Mouse (Mus musculus) limb, embryonic 14.5 days (tissue): Measurements from ENCODE around the gene Aff4. TPM values are rescaled to one million over a fixed set of nuclear protein-coding genes. Genes with fewer than 3 reads are reported as not detected.
"Not testable (repeated sequence)": the region's sequence is repeated elsewhere in the genome, so short reads cannot be mapped to it uniquely, and the experiment has no call there.

Source experiments
- ATAC-seq: fragments of 200-750 bp; cut with Nextera tagmentation; 2 replicates; pipeline ENCODE4 v1.8.0; 2017; ENCODE audit warnings: low read depth, moderate number of reproducible peaks, moderate TSS enrichment; ENCODE audit not compliant: low FRiP score
- DNase-seq: peaks from one replicate; pipeline ENCODE4 v3.0.0-alpha.2; 2015; ENCODE audit warnings: low spot score
- H3K27ac ChIP-seq: fragments of 300-500 bp; sonication (generic); replicated peaks from 2 replicates; pipeline ENCODE4 v1.5.1; 2014; ENCODE audit warnings: low read depth, mild to moderate bottlenecking, low read length, moderate library complexity, mixed read lengths
- H3K27me3 ChIP-seq: fragments of 300-500 bp; sonication (generic); 2 replicates; pipeline ENCODE4 v1.6.1; 2014; ENCODE audit warnings: low read length, mixed read lengths; ENCODE audit not compliant: control insufficient read depth, insufficient read depth
- H3K36me3 ChIP-seq: fragments of 300-500 bp; sonication (generic); 2 replicates; pipeline ENCODE4 v1.6.1; 2014; ENCODE audit warnings: mild to moderate bottlenecking, low read length, moderate library complexity, mixed read lengths; ENCODE audit not compliant: control insufficient read depth, insufficient read depth
- H3K4me1 ChIP-seq: fragments of 300-500 bp; sonication (generic); 2 replicates; pipeline ENCODE4 v1.6.1; 2014; ENCODE audit warnings: antibody characterized with exemption, low read length, mixed read lengths; ENCODE audit not compliant: control insufficient read depth, insufficient read depth
- H3K4me2 ChIP-seq: fragments of 300-500 bp; sonication (generic); replicated peaks from 2 replicates; pipeline ENCODE4 v1.6.1; 2014; ENCODE audit warnings: low read depth, mild to moderate bottlenecking, low read length, moderate library complexity; ENCODE audit not compliant: severe bottlenecking
- H3K4me3 ChIP-seq: fragments of 300-500 bp; sonication (generic); replicated peaks from 2 replicates; pipeline ENCODE4 v1.5.1; 2014; ENCODE audit warnings: low read length
- H3K9ac ChIP-seq: fragments of 300-500 bp; sonication (generic); 2 replicates; pipeline ENCODE4 v1.6.1; 2014; ENCODE audit warnings: mild to moderate bottlenecking, low read depth, low read length, moderate library complexity; ENCODE audit not compliant: severe bottlenecking
- H3K9me3 ChIP-seq: fragments of 300-500 bp; sonication (generic); 2 replicates; pipeline ENCODE4 v1.6.1; 2016; ENCODE audit warnings: low read length; ENCODE audit not compliant: control insufficient read depth
- POLR2A ChIP-seq: fragments of 200-500 bp; IDR thresholded peaks from 2 replicates; pipeline ENCODE4 v1.8.0; 2012; ENCODE audit warnings: inconsistent platforms, mild to moderate bottlenecking, moderate library complexity, borderline replicate concordance; ENCODE audit not compliant: insufficient read depth, insufficient read length; ENCODE audit errors: extremely low read depth
- WGBS: fragments of 180-500 bp; shearing (Covaris S2); extraction: QIAGEN DNeasy Blood & Tissue Kit; methylation state at CpG from one replicate; pipeline ENCODE4 v1.1.7; 2014; 5-methylcytosine and 5-hydroxymethylcytosine counted together
- polyA plus RNA-seq, 2 experiments: library from polyadenylated mRNA; depleted of rRNA in 1 of 2; stranded (reverse) in 1 of 2; unstranded in 1 of 2; fragments of >200 nt; fragmentation: Nextera tagmentation in 1 of 2; extraction: Ambion mirVana in 1 of 2; gene quantifications; 2 replicates each; pipeline versions ENCODE4 v1.2.1 to v1.2.3; 2012 to 2014

The Aff4 gene
- polyA plus RNA-seq, 2 experiments: 34.3 to 60.6 TPM

DNA sequence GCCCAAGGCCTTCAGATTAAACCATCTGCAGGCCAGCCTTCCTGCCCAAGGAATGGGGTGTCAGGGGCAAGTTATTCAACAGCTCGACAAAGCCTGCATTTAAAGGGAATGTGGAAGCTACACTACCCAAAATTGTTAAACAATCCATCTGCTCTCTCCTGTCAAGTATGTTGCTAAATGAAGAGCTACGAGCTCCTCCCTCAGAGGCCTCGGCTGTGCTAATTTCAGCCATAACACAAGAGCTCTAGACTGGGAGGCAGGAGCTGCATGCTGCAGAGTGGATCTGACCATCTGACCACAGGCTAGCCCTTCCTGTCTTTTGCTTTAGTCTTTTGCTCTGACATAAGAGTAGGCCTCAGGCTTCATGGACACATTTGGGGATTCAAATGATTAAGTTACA, 74.6 kb downstream of the Aff4 start:
- 56% methylated on average over 3 of the region's 3 CpGs for WGBS
- DNase-seq (no peak), ATAC-seq (no peak)
- Histone ChIP-seq H3K4me3 (no peak overlapping the region), H3K4me1 (peaks cover 6% of the 10 kb centered on the region), H3K27ac (no peak overlapping the region), H3K36me3 (peaks cover 25% of the 10 kb centered on the region), H3K27me3 (no peaks in the 10 kb centered on the region), H3K9ac (no peak overlapping the region), H3K4me2 (no peak overlapping the region), H3K9me3 (no peaks in the 10 kb centered on the region)
- TF ChIP-seq POLR2A: no peak

DNA sequence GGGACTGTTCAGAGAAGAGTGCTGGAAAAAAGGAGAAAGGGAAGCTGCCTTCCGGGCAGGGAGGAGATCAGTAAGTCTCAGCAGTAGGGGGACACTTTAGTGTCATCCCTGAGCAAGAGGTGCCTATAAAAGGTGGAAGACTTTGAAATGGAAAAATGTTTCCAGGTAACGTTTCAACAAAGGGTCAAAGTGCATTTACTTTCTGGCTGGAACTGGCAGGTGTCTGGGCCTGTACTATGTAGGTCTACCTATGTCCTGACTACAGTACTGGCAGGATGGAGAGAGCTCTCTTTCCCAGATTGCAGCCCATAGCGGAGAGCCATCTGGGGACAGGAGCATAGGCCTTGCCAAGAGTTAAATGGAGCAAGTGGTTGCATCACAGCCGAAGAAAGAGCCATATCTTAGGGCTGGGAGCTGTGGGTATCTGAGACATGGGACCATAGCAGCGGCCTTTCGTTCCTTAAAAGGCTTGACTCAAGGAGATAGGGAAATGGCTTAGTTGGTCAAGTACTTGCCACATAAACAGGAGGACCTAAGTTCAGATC, 75.2 kb downstream of the Aff4 start:
- H3K27ac ChIP-seq: no peak overlapping the region
- 75% methylated on average over 6 of the region's 6 CpGs for WGBS

DNA sequence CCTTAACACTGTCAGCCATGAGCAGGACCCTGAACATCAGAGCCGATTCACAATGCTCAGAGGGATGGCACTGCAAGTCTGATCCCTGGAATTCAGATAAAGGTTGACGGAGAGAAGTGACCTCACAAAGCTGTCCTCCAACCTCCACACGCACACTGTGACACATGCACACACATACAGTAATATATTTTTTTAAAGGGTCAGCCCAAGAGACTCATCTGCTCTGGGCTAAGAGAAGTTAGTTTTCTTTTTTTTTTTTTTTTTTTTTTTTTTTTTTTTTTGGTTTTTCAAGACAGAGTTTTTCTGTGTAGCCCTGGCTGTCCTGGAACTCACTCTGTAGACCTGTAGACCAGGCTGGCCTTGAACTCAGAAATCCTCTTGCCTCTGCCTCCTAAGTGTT, 76.3 kb downstream of the Aff4 start:
- H3K9me3 ChIP-seq, H3K9ac ChIP-seq, H3K4me1 ChIP-seq, H3K4me2 ChIP-seq, H3K4me3 ChIP-seq, H3K27ac ChIP-seq, ATAC-seq, DNase-seq, H3K27me3 ChIP-seq: not testable (repeated sequence)
- peaks cover 16% of the 10 kb centered on the region for H3K36me3 ChIP-seq
- WGBS: 86% methylated on average over 3 of the region's 3 CpGs

More for the DNA sequence above, 75.2 kb downstream of the Aff4 start:
- H3K4me2 ChIP-seq: no peak overlapping the region
- H3K9ac ChIP-seq: no peak overlapping the region
- H3K9me3 ChIP-seq: no peaks in the 10 kb centered on the region
- H3K4me1 ChIP-seq: peaks cover 6% of the 10 kb centered on the region
- no peak for TF ChIP-seq POLR2A
- no peak overlapping the region for H3K4me3 ChIP-seq
- no peaks in the 10 kb centered on the region for H3K27me3 ChIP-seq
- ATAC-seq: no peak
- H3K36me3 ChIP-seq: peaks cover 24% of the 10 kb centered on the region
- DNase-seq: no peak

- TF ChIP-seq POLR2A: no peak
- H3K36me3 ChIP-seq: peaks cover 16% of the 10 kb centered on the region
- no peak overlapping the region for H3K27ac ChIP-seq
- H3K9me3 ChIP-seq: no peaks in the 10 kb centered on the region
- DNase-seq: no peak
- 93% methylated on average over 3 of the region's 3 CpGs for WGBS
- ATAC-seq: no peak
- H3K4me3 ChIP-seq: no peak overlapping the region
- H3K4me2 ChIP-seq: no peak overlapping the region
- H3K4me1 ChIP-seq: peaks cover 9% of the 10 kb centered on the region
- no peaks in the 10 kb centered on the region for H3K27me3 ChIP-seq
- H3K9ac ChIP-seq: no peak overlapping the region
Observed at GRCm38 (mm10) chr11:53427993-53428715, 77.5 kb downstream of the Aff4 start.

DNA sequence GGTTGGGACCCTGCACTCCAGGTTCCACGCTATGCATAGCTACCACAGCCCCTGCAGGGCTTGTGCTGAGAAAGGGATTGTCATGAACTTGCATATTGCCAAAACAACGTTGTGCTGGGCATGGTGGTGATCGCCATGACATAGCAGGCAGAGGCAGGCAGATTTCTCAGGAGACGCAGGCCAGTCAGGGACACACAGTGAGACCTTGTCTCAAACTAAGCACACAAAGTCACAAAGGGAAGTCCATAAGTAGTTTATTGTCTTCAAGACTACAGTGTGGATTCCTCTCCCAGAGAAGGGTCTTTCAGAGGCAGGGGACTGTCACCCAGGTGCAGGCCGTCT, 78.1 kb downstream of the Aff4 start:
- H3K9ac ChIP-seq: no peak overlapping the region
- H3K4me1 ChIP-seq: peaks cover 9% of the 10 kb centered on the region
- no peak for ATAC-seq
- no peak for DNase-seq
- peaks cover 16% of the 10 kb centered on the region for H3K36me3 ChIP-seq
- no peak for TF ChIP-seq POLR2A
- no peaks in the 10 kb centered on the region for H3K27me3 ChIP-seq
- WGBS: 98% methylated on average over 5 of the region's 5 CpGs
- no peak overlapping the region for H3K4me3 ChIP-seq
- H3K9me3 ChIP-seq: no peaks in the 10 kb centered on the region
- H3K4me2 ChIP-seq: no peak overlapping the region
- no peak overlapping the region for H3K27ac ChIP-seq

GRCm38 (mm10) chr11:53429182-53429581, 78.5 kb downstream of the Aff4 start:
- peak overlapping the region; percentile 76; the same call in 1 of the 2 replicates for H3K4me2 ChIP-seq

More at GRCm38 (mm10) chr11:53429182-53429581, 78.5 kb downstream of the Aff4 start:
- Histone ChIP-seq H3K9ac (no peak overlapping the region), H3K27me3 (no peaks in the 10 kb centered on the region), H3K4me3 (no peak overlapping the region; the same call in 1 of the 2 replicates), H3K4me1 (peaks cover 9% of the 10 kb centered on the region), H3K27ac (no peak overlapping the region), H3K9me3 (no peaks in the 10 kb centered on the region), H3K36me3 (peaks cover 16% of the 10 kb centered on the region)
- no peak for TF ChIP-seq POLR2A
- DNase-seq (no peak), ATAC-seq (no peak)
